Mouse (Mus musculus): ENCODE data around the gene Tmod1.

- no peak for TF ChIP-seq CTCF (IDR thresholded peaks at IDR 0.05; ENCODE audit: borderline replicate concordance, insufficient read depth, low read length)
- TF ChIP-seq POLR2A (IDR thresholded peaks at IDR 0.05; ENCODE audit: low read depth, low read length) = no peak
These were observed 57.1 kb downstream of the Tmod1 start for GRCm38 (mm10) chr4:46095826-46096159.

Data from embryonic fibroblast, embryonic 13.5 days (primary cell).